Mouse (Mus musculus): ENCODE measurements around the gene Evi5l.

Gene Evi5l

GRCm38 (mm10) chr8:4165852-4166751 lies at the start of gene Evi5l:
Evi5l (plus strand) TSS chr8:4166567.
- peak; percentile 94 for DNase-seq (ENCODE audit: low spot score)

- no peak for DNase-seq (ENCODE audit: low spot score)
Observed at GRCm38 (mm10) chr8:4133798-4134197, 32.6 kb upstream of the Evi5l start, which contains the start of gene Cd209g. Cd209g (plus strand) TSS chr8:4134098.

GRCm38 (mm10) chr8:4139660-4140646 lies 26.4 kb upstream of the Evi5l start:
- no peak for DNase-seq (ENCODE audit: low spot score)

GRCm38 (mm10) chr8:4141721-4142120 lies 24.6 kb upstream of the Evi5l start:
- DNase-seq (ENCODE audit: low spot score), result no peak

GRCm38 (mm10) chr8:4147272-4147671 lies 19.1 kb upstream of the Evi5l start:
- DNase-seq (ENCODE audit: low spot score), result no peak

- no peak for DNase-seq (ENCODE audit: low spot score)
Observed at GRCm38 (mm10) chr8:4154878-4155277, 11.5 kb upstream of the Evi5l start.

GRCm38 (mm10) chr8:4162786-4163185 lies 3.6 kb upstream of the Evi5l start:
- no peak for DNase-seq (ENCODE audit: low spot score)

- no peak for DNase-seq (ENCODE audit: low spot score)
Observed at GRCm38 (mm10) chr8:4165176-4165851, 1.1 kb upstream of the Evi5l start.

GRCm38 (mm10) chr8:4166881-4167525 lies 636 bp downstream of the Evi5l start:
- no peak for DNase-seq (ENCODE audit: low spot score)

GRCm38 (mm10) chr8:4167918-4168317 lies 1.6 kb downstream of the Evi5l start:
- DNase-seq (ENCODE audit: low spot score), result no peak

GRCm38 (mm10) chr8:4172486-4172885 lies 6.1 kb downstream of the Evi5l start:
- no peak for DNase-seq (ENCODE audit: low spot score)

- no peak for DNase-seq (ENCODE audit: low spot score)
Observed at GRCm38 (mm10) chr8:4174018-4174417, 7.7 kb downstream of the Evi5l start.

- no peak for DNase-seq (ENCODE audit: low spot score)
Observed at GRCm38 (mm10) chr8:4183409-4183808, 17.0 kb downstream of the Evi5l start.

- DNase-seq (ENCODE audit: low spot score), result no peak
Observed at GRCm38 (mm10) chr8:4186151-4186550, 19.8 kb downstream of the Evi5l start.

- DNase-seq (ENCODE audit: low spot score), result no peak
Observed at GRCm38 (mm10) chr8:4188605-4189004, 22.2 kb downstream of the Evi5l start.

- no peak for DNase-seq (ENCODE audit: low spot score)
Observed at GRCm38 (mm10) chr8:4189031-4189722, 22.8 kb downstream of the Evi5l start.

- DNase-seq (ENCODE audit: low spot score), result no peak
Observed at GRCm38 (mm10) chr8:4192305-4192704, 25.9 kb downstream of the Evi5l start.

GRCm38 (mm10) chr8:4192807-4193587 lies 26.6 kb downstream of the Evi5l start:
- DNase-seq (ENCODE audit: low spot score), result peak; percentile 66

GRCm38 (mm10) chr8:4193588-4193894 lies 27.2 kb downstream of the Evi5l start:
- no peak for DNase-seq (ENCODE audit: low spot score)

GRCm38 (mm10) chr8:4201321-4201720 lies 35.0 kb downstream of the Evi5l start:
- DNase-seq (ENCODE audit: low spot score), result no peak
